Mouse (Mus musculus) heart, adult 2 months (tissue): Measurements from ENCODE around the gene Mpz. TPM values are rescaled to one million over a fixed set of nuclear protein-coding genes. Genes with fewer than 3 reads are reported as not detected.
A peak's percentile ranks its signal among the peaks of the same experiment; 100 is the strongest.

Experiments
- DNase-seq, 2 experiments: peaks; one replicate each; pipeline ENCODE4 v3.0.0; 2021
- H3K27ac ChIP-seq: fragments of 200-600 bp; 2 replicates; pipeline ENCODE4 v1.8.1; 2022
- H3K27me3 ChIP-seq: fragments of 200-500 bp; 2 replicates; pipeline ENCODE4 v1.6.1; 2012; ENCODE audit warnings: mild to moderate bottlenecking, low read length, inconsistent platforms, mixed read lengths; ENCODE audit not compliant: control insufficient read depth, insufficient read depth
- H3K36me3 ChIP-seq: fragments of 200-500 bp; 2 replicates; pipeline ENCODE4 v1.6.1; 2012; ENCODE audit warnings: low read length, inconsistent platforms; ENCODE audit not compliant: control insufficient read depth, insufficient read depth
- H3K4me1 ChIP-seq: fragments of 200-500 bp; 2 replicates; pipeline ENCODE4 v1.6.1; 2011; ENCODE audit warnings: low read length; ENCODE audit not compliant: control insufficient read depth, insufficient read depth
- H3K4me3 ChIP-seq: fragments of 200-600 bp; 2 replicates; pipeline ENCODE4 v1.8.1; 2022
- H3K79me2 ChIP-seq: fragments of 200-500 bp; replicated peaks from 2 replicates; pipeline ENCODE4 v1.6.1; 2012; ENCODE audit warnings: mild to moderate bottlenecking, inconsistent platforms, low read length, moderate library complexity, mixed read lengths; ENCODE audit not compliant: control insufficient read depth, insufficient read depth
- H3K9ac ChIP-seq: fragments of 200-500 bp; 2 replicates; pipeline ENCODE4 v1.6.1; 2012; ENCODE audit warnings: low read depth, mild to moderate bottlenecking, control low read depth, inconsistent platforms, low read length, mixed read lengths
- CTCF ChIP-seq: fragments of 200-600 bp; IDR thresholded peaks from 2 replicates; pipeline ENCODE4 v1.8.1; 2022; ENCODE audit warnings: antibody characterized with exemption, mild to moderate bottlenecking, moderate library complexity
- EP300 ChIP-seq: fragments of 200-500 bp; IDR thresholded peaks from 2 replicates; pipeline ENCODE4 v1.6.1; 2011; ENCODE audit warnings: low read depth, low read length, control low read depth; ENCODE audit not compliant: insufficient read depth
- POLR2A ChIP-seq: fragments of 200-500 bp; IDR thresholded peaks from 2 replicates; pipeline ENCODE4 v1.6.1; 2011; ENCODE audit warnings: mild to moderate bottlenecking, low read depth, low read length, control low read depth; ENCODE audit not compliant: insufficient read depth
- WGBS: fragments of 180-500 bp; shearing (Covaris S2); methylation state at CpG from one replicate; pipeline ENCODE4 v1.1.7; 2018; 5-methylcytosine and 5-hydroxymethylcytosine counted together
- intact Hi-C: fragments of 180-260 bp; cut with DNase I; formaldehyde crosslinking; loops from one replicate; pipeline ENCODE4 v1.15.1; 2025
- polyA plus RNA-seq: library from polyadenylated mRNA; depleted of rRNA; stranded (reverse); fragments of >200 nt; gene quantifications from 2 replicates; pipeline ENCODE4 v1.2.3, GENCODE M21; 2012
- total RNA-seq, 2 experiments: library from RNA; stranded (reverse); gene quantifications; 2 replicates each; pipeline ENCODE4 v1.2.3; 2021

The Mpz gene
- total and polyA plus RNA-seq, 3 experiments: 0.39 to 8.0 TPM; not detected in 1

DNA sequence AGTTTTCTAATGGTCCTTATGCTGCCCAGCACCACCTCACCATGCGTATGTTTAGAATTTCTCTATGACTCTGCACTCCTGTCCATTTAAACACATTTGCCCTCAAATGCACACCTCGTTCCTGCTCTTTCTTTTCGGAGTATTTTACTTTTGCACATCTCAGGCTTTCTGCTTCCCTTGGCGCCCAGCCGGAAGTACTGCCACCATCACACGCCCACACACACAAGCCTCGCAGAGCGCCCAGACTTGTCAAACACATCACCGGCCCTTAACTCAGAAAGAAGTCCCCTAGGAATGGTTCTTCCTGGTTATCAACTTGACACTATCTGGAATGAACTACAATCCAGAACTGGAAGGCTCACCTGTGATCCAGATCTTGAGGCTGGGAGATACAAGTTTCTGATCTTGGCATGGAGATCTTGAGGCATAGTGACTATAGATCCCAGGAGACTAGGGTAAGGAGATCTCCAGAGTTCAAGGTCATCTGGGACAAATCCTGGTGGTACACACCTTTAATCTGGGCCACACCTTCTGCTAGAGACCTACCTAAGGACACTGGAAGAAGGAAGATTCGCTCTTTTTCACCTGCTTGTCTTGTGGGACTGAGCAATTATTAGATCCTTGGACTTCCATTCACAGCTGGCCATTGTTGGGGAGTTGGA is 47.2 kb upstream of the Mpz start:
- DNase-seq: peak in 1 of 2 experiments; percentile 30
- TF ChIP-seq CTCF (no peak), POLR2A (no peak), EP300 (no peak)
- peak overlapping the region; percentile 92 for H3K4me3 ChIP-seq
- H3K79me2 ChIP-seq: no peaks in the 10 kb centered on the region
- H3K36me3 ChIP-seq: no peaks in the 10 kb centered on the region
- intact Hi-C loops: loop anchor here (2.0 to 10.0 kb wide), 2 partner anchors 59 to 401 kb away; partner anchors contain the start of gene Alyref2
- H3K9ac ChIP-seq: no peak overlapping the region
- H3K27me3 ChIP-seq: no peaks in the 10 kb centered on the region
- 25% methylated on average over 10 of the region's 10 CpGs for WGBS
- peak overlapping the region; percentile 15; the same call in 1 of the 2 replicates for H3K27ac ChIP-seq
- H3K4me1 ChIP-seq: no peaks in the 10 kb centered on the region; the same call in 1 of the 2 replicates

DNA sequence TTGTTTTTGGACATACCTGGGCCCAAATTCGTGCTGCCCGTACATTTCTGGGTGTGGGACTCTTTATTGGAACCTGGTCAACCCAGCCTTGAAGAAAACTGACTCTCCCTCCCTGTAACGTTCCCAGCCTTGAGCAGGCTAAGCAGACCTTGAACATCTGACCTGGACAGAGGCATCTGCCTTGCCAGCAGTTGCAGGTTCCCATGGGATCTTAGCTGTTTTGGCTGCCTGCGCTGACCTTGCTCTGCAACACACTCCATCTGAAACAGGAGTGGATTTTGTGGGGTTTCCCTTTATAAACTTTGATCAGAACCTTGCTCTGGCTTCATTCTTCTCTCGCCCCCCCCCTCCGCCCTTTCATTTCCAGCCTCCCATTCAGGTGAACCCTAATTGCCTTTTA is 45.3 kb upstream of the Mpz start:
- H3K36me3 ChIP-seq: no peaks in the 10 kb centered on the region
- no peak overlapping the region for H3K9ac ChIP-seq
- H3K4me3 ChIP-seq: no peak overlapping the region
- no peak for TF ChIP-seq EP300
- no peaks in the 10 kb centered on the region; the same call in 1 of the 2 replicates for H3K4me1 ChIP-seq
- no peak overlapping the region for H3K27ac ChIP-seq
- H3K79me2 ChIP-seq: no peaks in the 10 kb centered on the region
- H3K27me3 ChIP-seq: no peaks in the 10 kb centered on the region
- 82% methylated on average over 6 of the region's 6 CpGs for WGBS
- no peak for DNase-seq
- intact Hi-C loops: loop anchor here (10.0 kb wide), 1 partner anchor 400 kb away; the partner anchor contains the start of gene Alyref2

DNA sequence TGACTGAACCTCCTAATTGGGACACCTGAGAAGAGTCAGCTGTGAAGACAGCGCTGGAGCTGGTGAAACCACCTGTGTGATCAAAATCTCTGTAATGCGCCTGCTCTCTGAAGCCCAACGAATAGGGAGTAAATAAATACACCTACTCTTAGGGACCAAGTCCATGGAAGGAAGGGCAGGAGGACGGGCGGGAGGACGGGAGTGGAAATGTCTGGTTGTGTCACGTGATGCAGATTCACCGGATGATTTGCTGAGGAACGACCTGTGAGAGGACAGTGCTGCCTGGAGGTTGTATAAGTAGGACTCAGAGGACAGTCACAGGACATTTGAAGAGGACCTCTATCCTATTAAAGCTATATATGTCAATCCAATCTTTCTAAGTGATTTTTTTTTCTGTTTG is 40.9 kb upstream of the Mpz start:
- Histone ChIP-seq H3K9ac (no peak overlapping the region), H3K4me3 (no peak overlapping the region), H3K4me1 (peaks cover 3% of the 10 kb centered on the region), H3K27me3 (no peaks in the 10 kb centered on the region), H3K36me3 (0 out of 2 replicates have a peak, but pooled peaks cover 2% of the 10 kb centered on the region), H3K27ac (no peak overlapping the region), H3K79me2 (no peaks in the 10 kb centered on the region)
- DNase-seq: no peak
- WGBS: 48% methylated on average over 9 of the region's 9 CpGs
- TF ChIP-seq EP300 (no peak), POLR2A (no peak), CTCF (no peak)
- intact Hi-C loops: loop anchor here (2.0 to 10.0 kb wide), 7 partner anchors 65 to 395 kb away; partner anchors contain the start of genes Alyref2, Dedd and Ppox

DNA sequence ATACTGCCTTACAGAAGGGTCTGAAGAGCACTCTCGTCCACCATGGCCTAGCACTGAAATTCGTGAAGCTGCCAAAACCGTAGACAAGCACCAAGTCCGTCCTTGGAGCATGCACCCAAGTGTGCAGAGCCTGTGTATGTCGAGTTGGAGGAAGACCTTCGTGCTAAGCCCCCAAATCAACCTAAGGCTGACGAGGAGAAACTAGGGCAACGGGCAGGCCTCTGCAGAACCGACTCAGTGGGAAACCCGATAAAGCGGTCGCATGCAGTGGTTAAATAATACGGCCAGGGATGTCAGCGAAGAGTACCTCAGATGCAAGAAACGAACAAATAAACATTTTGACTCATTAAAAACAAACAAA is 39.9 kb upstream of the Mpz start:
- H3K27ac ChIP-seq: peak overlapping the region; percentile 82
- WGBS: 22% methylated on average over 15 of the region's 15 CpGs
- no peak for TF ChIP-seq CTCF
- no peak for TF ChIP-seq EP300
- no peak for TF ChIP-seq POLR2A
- intact Hi-C loops: loop anchor here (1.0 to 10.0 kb wide), 7 partner anchors 8 to 364 kb away; partner anchors contain the start of genes Dedd and Ppox
- H3K27me3 ChIP-seq: no peaks in the 10 kb centered on the region
- DNase-seq: peak in 1 of 2 experiments; percentile 45
- no peaks in the 10 kb centered on the region for H3K79me2 ChIP-seq
- H3K9ac ChIP-seq: peak overlapping the region; percentile 36
- peak overlapping the region; percentile 86 for H3K4me3 ChIP-seq
- H3K36me3 ChIP-seq: 0 out of 2 replicates have a peak, but pooled peaks cover 2% of the 10 kb centered on the region
- peaks cover 3% of the 10 kb centered on the region for H3K4me1 ChIP-seq

DNA sequence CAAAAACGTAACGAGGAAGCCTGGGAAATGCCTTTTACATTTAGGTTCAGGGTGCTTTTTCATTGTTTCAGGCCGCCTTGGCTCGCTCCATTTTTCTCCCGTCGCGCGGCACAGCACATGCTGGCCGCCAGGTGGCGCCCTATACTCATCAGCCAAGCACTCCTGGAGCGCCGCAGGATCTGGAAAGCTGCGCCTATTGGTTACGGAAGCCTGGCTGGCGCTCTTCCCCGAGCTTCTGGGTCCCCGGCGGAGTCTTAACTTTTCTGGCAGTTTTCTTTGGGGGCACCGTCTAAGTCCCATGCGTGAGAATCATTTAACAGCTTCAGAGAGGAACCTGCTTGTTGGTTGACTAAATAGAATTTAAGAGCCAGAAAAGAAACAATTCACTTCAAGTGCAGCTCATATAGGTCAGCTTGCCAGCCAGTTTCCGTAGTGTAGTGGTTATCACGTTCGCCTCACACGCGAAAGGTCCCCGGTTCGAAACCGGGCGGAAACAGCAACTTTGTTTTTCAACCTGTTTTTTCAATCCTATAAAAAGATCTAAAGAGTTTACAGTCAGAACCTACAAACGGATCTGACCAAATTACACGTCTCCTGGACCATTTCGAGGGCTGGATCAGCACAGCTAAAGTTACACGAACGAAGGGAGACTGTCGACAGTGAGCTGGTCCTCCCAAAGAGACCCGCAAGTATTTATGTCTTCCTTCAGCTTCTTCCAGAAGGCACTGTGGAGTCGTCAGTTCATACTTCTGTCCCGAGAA is 39.3 kb upstream of the Mpz start:
- Histone ChIP-seq H3K79me2 (no peaks in the 10 kb centered on the region), H3K9ac (peak overlapping the region; percentile 68), H3K36me3 (0 out of 2 replicates have a peak, but pooled peaks cover 2% of the 10 kb centered on the region), H3K27ac (peak overlapping the region; percentile 82), H3K4me1 (peaks cover 3% of the 10 kb centered on the region), H3K27me3 (no peaks in the 10 kb centered on the region), H3K4me3 (peak overlapping the region; percentile 86)
- WGBS: under 1% methylated on average over 38 of the region's 38 CpGs
- DNase-seq: peak; percentile 93 to 94
- TF ChIP-seq CTCF: no peak; the same call in 1 of the 2 replicates
- peak; percentile 77; the same call in 1 of the 2 replicates for TF ChIP-seq EP300
- intact Hi-C loops: loop anchor here (1.0 to 10.0 kb wide), 7 partner anchors 9 to 364 kb away; partner anchors contain the start of genes Dedd and Ppox
